Mouse (Mus musculus) lung, embryonic 16.5 days (tissue): ENCODE measurements around the gene Nwd1. TPM values are rescaled to one million over a fixed set of nuclear protein-coding genes. Genes with fewer than 3 reads are reported as not detected.
A peak's percentile ranks its signal among the peaks of the same experiment; 100 is the strongest.

Experiments
- ATAC-seq: fragments of 200-750 bp; cut with Nextera tagmentation; 2 replicates; pipeline ENCODE4 v1.8.0; 2017; ENCODE audit warnings: low read depth, mild to moderate bottlenecking, moderate library complexity
- H3K27ac ChIP-seq: fragments of 300-500 bp; sonication (generic); 2 replicates; pipeline ENCODE4 v1.5.1; 2014; ENCODE audit warnings: mild to moderate bottlenecking, control low read depth, low read length
- H3K27me3 ChIP-seq: fragments of 300-500 bp; sonication (generic); 2 replicates; pipeline ENCODE4 v1.6.1; 2014; ENCODE audit warnings: low read depth, low read length, mixed read lengths; ENCODE audit not compliant: control insufficient read depth, insufficient read depth
- H3K36me3 ChIP-seq: fragments of 300-500 bp; sonication (generic); 2 replicates; pipeline ENCODE4 v1.6.1; 2014; ENCODE audit warnings: low read length; ENCODE audit not compliant: control insufficient read depth, insufficient read depth
- H3K4me1 ChIP-seq: fragments of 300-500 bp; sonication (generic); replicated peaks from 2 replicates; pipeline ENCODE4 v1.6.1; 2014; ENCODE audit warnings: low read length, mixed read lengths; ENCODE audit not compliant: control insufficient read depth, insufficient read depth
- H3K4me2 ChIP-seq: fragments of 300-500 bp; sonication (generic); 2 replicates; pipeline ENCODE4 v1.6.1; 2014; ENCODE audit warnings: low read depth, low read length, control low read depth
- H3K4me3 ChIP-seq: fragments of 300-500 bp; sonication (generic); 2 replicates; pipeline ENCODE4 v1.5.1; 2014; ENCODE audit warnings: mild to moderate bottlenecking, low read length, control low read depth
- H3K9ac ChIP-seq: fragments of 300-500 bp; sonication (generic); 2 replicates; pipeline ENCODE4 v1.6.1; 2014; ENCODE audit warnings: low read length, control low read depth
- H3K9me3 ChIP-seq: fragments of 300-500 bp; sonication (generic); 2 replicates; pipeline ENCODE4 v1.6.1; 2016; ENCODE audit warnings: low read length; ENCODE audit not compliant: control insufficient read depth
- WGBS: fragments of 180-500 bp; shearing (Covaris S2); extraction: QIAGEN DNeasy Blood & Tissue Kit; methylation state at CpG from one replicate; pipeline ENCODE4 v1.1.7; 2014; 5-methylcytosine and 5-hydroxymethylcytosine counted together
- polyA plus RNA-seq: library from polyadenylated mRNA; unstranded; fragments of >200 nt; fragmentation: Nextera tagmentation; extraction: Ambion mirVana; gene quantifications from 2 replicates; pipeline ENCODE4 v1.2.1, GENCODE M21; 2015

Gene Nwd1
- 0.23 and 0.26 TPM in 2 replicates for polyA plus RNA-seq

- H3K4me2 ChIP-seq = no peak within 1 kb of the TSS
- no peaks in the 10 kb centered on the region for H3K9me3 ChIP-seq
- no peak within 1 kb of the TSS for H3K27ac ChIP-seq
- no peak within 1 kb of the TSS for H3K4me3 ChIP-seq
- 27% methylated on average over 11 of the region's 11 CpGs for WGBS
- no peaks in the 10 kb centered on the region for H3K36me3 ChIP-seq
- H3K27me3 ChIP-seq = no peaks in the 10 kb centered on the region
- peaks cover 5% of the 10 kb centered on the region; the same call in 1 of the 2 replicates for H3K4me1 ChIP-seq
- peak; percentile 86 for ATAC-seq
- no peak within 1 kb of the TSS for H3K9ac ChIP-seq
These were observed at the start of gene Nwd1 for GRCm38 (mm10) chr8:72646060-72646767. TSS of gene Nwd1 (plus strand) at chr8:72646711.

- Histone ChIP-seq H3K27ac (no peak overlapping the region), H3K36me3 (no peaks in the 10 kb centered on the region), H3K4me3 (no peak overlapping the region), H3K4me1 (peaks cover 5% of the 10 kb centered on the region; the same call in 1 of the 2 replicates), H3K4me2 (no peak overlapping the region), H3K9me3 (no peaks in the 10 kb centered on the region), H3K9ac (no peak overlapping the region), H3K27me3 (no peaks in the 10 kb centered on the region)
- 90% methylated on average over 1 of the region's 1 CpGs for WGBS
- ATAC-seq = no peak
These were observed 3.6 kb upstream of the Nwd1 start for GRCm38 (mm10) chr8:72642885-72643284.

GRCm38 (mm10) chr8:72644601-72645000 lies 1.9 kb upstream of the Nwd1 start:
- WGBS = 58% methylated on average over 4 of the region's 4 CpGs
- H3K4me2 ChIP-seq = no peak overlapping the region
- H3K4me1 ChIP-seq = peaks cover 5% of the 10 kb centered on the region; the same call in 1 of the 2 replicates
- no peak overlapping the region for H3K9ac ChIP-seq
- no peaks in the 10 kb centered on the region for H3K36me3 ChIP-seq
- H3K9me3 ChIP-seq = no peaks in the 10 kb centered on the region
- no peak overlapping the region for H3K4me3 ChIP-seq
- no peak overlapping the region for H3K27ac ChIP-seq
- ATAC-seq = no peak
- H3K27me3 ChIP-seq = no peaks in the 10 kb centered on the region

- H3K36me3 ChIP-seq = no peaks in the 10 kb centered on the region
- ATAC-seq = 0 out of 2 replicates have a peak, but pooled peaks have one; percentile 18
- H3K4me3 ChIP-seq = no peak overlapping the region
- H3K27me3 ChIP-seq = no peaks in the 10 kb centered on the region
- H3K4me1 ChIP-seq = peaks cover 5% of the 10 kb centered on the region; the same call in 1 of the 2 replicates
- no peak overlapping the region for H3K9ac ChIP-seq
- H3K27ac ChIP-seq = no peak overlapping the region
- no peaks in the 10 kb centered on the region for H3K9me3 ChIP-seq
- no peak overlapping the region for H3K4me2 ChIP-seq
- 71% methylated on average over 5 of the region's 5 CpGs for whole genome bisulfite sequencing
These were observed 245 bp downstream of the Nwd1 start for GRCm38 (mm10) chr8:72646768-72647143.

- WGBS = 81% methylated on average over 2 of the region's 2 CpGs
These were observed 4.2 kb downstream of the Nwd1 start for GRCm38 (mm10) chr8:72650697-72651096.

GRCm38 (mm10) chr8:72654565-72655521 lies 8.3 kb downstream of the Nwd1 start:
- 21% methylated on average over 13 of the region's 13 CpGs for WGBS
- Histone ChIP-seq H3K27ac (no peak overlapping the region), H3K4me3 (no peak overlapping the region), H3K4me2 (no peak overlapping the region), H3K36me3 (no peaks in the 10 kb centered on the region), H3K27me3 (no peaks in the 10 kb centered on the region), H3K4me1 (peaks cover 4% of the 10 kb centered on the region; the same call in 1 of the 2 replicates), H3K9ac (no peak overlapping the region), H3K9me3 (no peaks in the 10 kb centered on the region)
- peak; percentile 41 for ATAC-seq

More at GRCm38 (mm10) chr8:72650697-72651096, 4.2 kb downstream of the Nwd1 start:
- Histone ChIP-seq H3K27me3 (no peaks in the 10 kb centered on the region), H3K27ac (no peak overlapping the region), H3K9ac (no peak overlapping the region), H3K9me3 (no peaks in the 10 kb centered on the region), H3K4me3 (no peak overlapping the region), H3K4me2 (no peak overlapping the region), H3K36me3 (no peaks in the 10 kb centered on the region), H3K4me1 (peaks cover 9% of the 10 kb centered on the region; the same call in 1 of the 2 replicates)
- ATAC-seq = no peak

GRCm38 (mm10) chr8:72655522-72655912 lies 9.0 kb downstream of the Nwd1 start:
- ATAC-seq = no peak
- Histone ChIP-seq H3K4me2 (no peak overlapping the region), H3K4me1 (peaks cover 4% of the 10 kb centered on the region; the same call in 1 of the 2 replicates), H3K9ac (no peak overlapping the region), H3K27me3 (no peaks in the 10 kb centered on the region), H3K9me3 (no peaks in the 10 kb centered on the region), H3K36me3 (no peaks in the 10 kb centered on the region), H3K27ac (no peak overlapping the region), H3K4me3 (no peak overlapping the region)
- 53% methylated on average over 3 of the region's 3 CpGs for WGBS

- Histone ChIP-seq H3K9ac (no peak overlapping the region), H3K9me3 (no peaks in the 10 kb centered on the region), H3K27ac (no peak overlapping the region), H3K4me3 (no peak overlapping the region), H3K36me3 (no peaks in the 10 kb centered on the region), H3K4me2 (no peak overlapping the region), H3K4me1 (peaks cover 3% of the 10 kb centered on the region; the same call in 1 of the 2 replicates), H3K27me3 (no peaks in the 10 kb centered on the region)
- WGBS = 75% methylated on average over 2 of the region's 2 CpGs
- no peak for ATAC-seq
These were observed 13.5 kb downstream of the Nwd1 start for GRCm38 (mm10) chr8:72659967-72660366.

GRCm38 (mm10) chr8:72664107-72664652 lies 17.7 kb downstream of the Nwd1 start:
- WGBS = 58% methylated on average over 3 of the region's 3 CpGs

More at GRCm38 (mm10) chr8:72664107-72664652, 17.7 kb downstream of the Nwd1 start:
- H3K27me3 ChIP-seq = no peaks in the 10 kb centered on the region
- H3K4me3 ChIP-seq = no peak overlapping the region
- H3K9ac ChIP-seq = no peak overlapping the region
- no peaks in the 10 kb centered on the region for H3K4me1 ChIP-seq
- ATAC-seq = peak; percentile 53
- H3K9me3 ChIP-seq = no peaks in the 10 kb centered on the region
- no peak overlapping the region for H3K4me2 ChIP-seq
- no peak overlapping the region for H3K27ac ChIP-seq
- no peaks in the 10 kb centered on the region for H3K36me3 ChIP-seq
